Mouse (Mus musculus) embryo, embryonic 11.5 days (tissue): ENCODE results near the gene Ciao2a.

Experiments used
- DNase-seq: peaks from one replicate; pipeline ENCODE4 v3.0.0-alpha.2; 2012; ENCODE audit warnings: low read depth, low spot score

Gene Ciao2a

DNA sequence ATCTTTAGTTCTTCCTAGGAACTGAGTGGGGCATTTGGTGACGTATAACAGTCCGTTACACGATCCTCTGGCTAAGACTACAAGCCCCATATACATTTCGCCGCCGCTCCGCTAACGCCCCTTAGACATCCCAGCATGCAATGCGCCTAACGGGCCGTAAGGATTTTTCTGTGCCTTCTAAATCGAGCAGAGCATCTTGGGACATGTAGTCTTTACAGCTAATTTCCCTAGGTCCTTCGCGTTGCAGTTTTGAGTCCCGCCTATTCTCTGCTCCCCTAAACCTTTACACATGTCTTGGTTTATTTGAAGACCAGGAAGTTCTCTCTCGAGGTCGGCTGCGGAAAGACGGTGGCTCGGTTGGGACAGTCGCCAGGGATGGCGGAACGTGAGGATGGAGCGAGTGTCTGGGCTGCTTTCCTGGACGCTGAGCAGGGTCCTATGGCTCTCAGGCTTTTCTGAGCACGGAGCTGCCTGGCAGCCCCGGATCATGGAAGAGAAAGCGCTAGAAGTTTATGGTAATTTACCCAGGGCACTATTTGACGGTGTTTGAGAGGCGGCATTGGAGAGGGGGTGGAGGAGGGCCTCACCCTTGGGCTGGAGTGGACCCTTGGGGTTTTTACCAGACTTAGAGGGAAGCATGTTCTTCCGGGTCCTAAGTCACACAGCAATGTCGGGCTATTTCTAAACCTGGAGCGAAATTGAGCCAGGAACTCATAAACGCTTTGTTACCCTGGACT lies at the start of gene Ciao2a, which contains the start of gene Snx1:
TSS of gene Ciao2a (plus strand) at position 156 of the 737 bp plus-strand sequence.
TSS of gene Snx1 (minus strand) at position 132 of the 737 bp plus-strand sequence.
- DNase-seq = peak; percentile 92

DNA sequence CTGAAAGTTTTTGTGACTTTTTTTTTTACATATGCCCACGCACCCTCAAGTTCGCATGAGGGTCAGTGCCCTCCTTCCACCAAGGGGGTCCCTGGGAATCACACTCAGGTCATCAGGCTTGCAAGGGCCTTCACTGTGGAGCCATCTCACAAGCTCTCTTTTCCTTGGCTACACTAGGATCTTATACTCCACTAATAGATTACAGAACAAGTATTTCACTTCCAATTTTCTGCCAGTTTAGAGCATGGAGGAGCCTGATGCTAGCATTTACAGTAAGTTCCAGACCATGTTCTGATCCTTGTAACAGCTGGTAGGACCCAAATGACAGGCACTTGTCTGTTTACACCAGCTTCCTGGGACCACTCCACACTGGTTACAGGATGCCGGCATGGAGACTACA lies 48.3 kb upstream of the Ciao2a start:
- DNase-seq = no peak

DNA sequence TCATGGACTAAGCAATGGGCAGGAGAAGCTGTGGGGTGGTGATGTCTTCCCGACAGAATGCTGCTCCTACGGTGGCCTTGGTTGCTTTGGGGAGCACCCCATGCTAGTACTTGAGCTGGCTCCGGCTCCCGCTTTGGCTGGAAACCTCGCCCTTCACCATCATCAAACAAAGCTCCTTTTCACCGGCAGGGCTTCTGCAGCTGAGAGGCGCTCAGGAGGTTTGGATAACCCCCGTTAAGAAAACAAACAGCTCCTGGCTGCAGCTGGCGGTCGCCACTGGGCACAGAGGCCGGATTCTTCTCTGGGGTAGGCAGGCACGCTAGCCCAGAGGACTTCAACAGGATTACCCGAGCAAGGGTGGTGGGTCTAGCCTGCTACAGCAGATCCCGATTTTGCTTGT lies 47.9 kb upstream of the Ciao2a start:
- DNase-seq = no peak

DNA sequence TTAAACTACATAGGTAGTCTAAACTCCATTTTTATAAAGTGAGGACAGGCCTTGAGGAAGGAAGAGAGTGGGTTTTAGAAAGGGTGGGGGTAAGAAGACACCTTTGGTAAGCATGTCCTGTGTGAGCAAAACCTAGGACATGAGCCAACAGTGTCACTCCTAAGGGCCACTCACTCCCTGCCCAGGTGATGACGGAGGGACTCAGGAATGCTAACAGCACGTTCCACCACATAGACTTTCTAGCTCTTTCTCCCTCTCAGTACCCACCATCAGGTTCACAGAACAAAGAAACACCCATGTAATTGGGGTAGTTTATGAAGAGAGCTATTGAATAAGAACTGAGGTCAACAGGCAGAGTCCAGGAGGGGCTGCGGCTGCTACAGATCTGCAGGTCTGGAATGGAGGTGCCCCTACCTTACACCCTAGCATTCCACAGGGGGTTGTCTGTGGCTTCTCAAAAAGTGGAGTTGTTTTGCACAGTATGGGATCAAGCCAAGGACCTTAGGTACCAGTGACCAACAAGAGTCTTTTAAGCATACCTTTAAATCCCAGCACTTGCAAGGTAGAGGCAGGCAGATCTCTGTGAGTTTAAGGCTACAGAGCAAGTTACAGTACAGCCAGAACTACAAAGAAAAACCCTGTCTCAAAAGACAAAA lies 45.5 kb upstream of the Ciao2a start:
- no peak for DNase-seq

DNA sequence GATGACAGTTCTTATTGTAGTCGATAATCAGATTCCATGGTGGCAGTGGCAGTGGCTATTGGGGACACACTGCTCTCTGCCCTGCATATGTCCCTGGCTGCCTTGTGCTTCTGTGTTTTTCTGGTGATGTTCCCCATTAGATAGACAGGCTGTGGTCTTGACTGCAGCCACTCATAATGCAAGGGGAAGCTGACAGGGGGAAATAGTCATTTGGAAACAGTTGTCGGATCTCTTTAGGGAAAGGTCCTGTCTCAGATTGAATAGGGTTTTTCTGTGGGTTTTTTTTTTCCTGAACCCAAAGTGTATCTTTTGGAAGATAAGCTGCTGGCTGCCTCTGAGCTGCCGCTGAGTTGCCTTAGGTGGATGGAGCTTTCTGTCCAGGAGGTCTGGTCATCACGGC lies 44.4 kb upstream of the Ciao2a start:
- DNase-seq = no peak

DNA sequence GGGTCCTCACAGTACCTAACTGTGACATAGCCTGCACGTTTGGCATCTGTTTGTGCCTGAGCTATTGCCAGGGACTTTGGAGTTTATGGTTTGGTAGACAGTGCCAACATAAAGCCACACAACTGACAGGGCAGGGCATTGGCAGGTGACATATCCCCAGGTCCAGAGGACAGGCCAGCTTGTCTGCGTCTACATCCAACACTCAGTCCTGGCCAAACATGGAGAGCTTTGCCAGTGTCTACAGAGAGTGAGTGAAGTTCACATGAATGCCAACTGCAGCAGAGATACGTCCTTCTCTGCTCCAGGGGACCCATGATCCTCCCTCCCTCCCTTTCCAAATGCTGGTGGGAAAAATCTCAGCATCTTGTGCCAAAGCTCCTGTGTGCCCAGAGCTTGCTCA lies 42.2 kb upstream of the Ciao2a start:
- DNase-seq = no peak

DNA sequence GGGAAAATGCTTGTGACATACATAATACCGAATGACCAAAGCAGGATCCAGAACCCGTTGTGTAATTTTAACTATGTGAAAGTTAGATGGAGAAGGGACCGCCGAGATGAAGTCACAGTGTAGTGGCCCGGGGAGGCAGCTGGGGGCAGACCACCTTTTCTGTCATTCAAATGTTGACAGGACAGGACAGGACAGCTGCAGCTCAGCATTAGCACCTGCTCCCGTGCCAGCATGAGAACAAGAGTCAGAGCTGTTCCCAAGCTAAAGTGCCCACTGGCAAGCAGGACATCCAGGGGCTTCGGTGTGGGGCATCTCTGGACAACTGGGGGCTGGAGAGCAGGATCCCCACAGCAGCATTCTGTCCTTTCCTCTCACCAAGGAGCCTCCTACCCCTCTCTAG lies 39.3 kb upstream of the Ciao2a start:
- no peak for DNase-seq

DNA sequence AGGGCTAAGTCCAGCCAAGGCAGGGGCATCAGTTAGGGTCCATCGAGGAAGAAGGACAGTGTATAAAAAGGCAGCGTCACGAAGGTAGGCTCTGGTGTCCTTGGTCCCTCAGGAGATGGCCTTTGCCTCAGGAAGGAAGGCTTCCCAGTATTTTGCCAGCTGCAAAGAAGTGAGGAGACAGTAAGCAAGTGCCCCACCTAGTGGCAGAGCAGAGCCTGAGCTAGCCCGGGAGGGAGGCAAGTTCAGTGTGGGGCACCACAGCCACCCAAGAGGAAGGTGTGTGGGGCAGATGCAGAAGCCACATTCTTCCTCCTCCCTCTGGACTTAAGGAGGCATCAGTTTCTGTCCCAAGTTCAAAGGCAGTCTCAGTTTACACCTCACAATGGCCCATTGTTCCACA lies 38.0 kb upstream of the Ciao2a start:
- DNase-seq = no peak

DNA sequence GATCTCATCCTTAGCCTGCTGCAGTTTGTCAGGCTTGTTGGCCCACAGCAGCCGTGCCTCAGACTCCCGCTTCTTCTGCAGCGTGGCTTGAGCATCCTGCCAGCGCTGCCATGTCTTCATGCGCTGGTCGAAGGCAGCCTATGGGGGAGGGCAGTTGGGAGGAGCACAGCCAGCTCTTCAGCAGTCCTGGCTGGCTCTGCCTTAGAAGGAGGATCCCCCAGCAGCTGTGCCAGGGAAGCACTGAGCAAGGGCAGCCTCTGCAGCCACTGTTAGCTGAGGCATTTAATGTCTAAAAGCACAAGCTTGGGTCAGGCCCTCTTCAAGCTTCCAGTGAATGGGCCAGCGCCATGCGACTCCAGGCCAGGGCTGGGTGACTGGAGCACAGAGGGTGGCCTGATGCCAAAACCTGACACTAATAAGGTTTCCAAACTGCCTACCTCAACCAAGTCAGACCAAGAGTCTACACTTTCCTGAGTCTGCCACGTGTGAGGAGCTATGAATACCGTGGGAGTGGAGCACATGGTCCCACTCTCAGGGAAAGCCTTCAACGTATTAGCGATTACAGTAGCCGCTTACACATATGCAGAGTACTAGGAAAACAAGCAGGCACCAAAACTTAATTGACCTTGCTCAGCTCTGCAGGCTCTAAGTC lies 35.7 kb upstream of the Ciao2a start:
- DNase-seq = no peak

DNA sequence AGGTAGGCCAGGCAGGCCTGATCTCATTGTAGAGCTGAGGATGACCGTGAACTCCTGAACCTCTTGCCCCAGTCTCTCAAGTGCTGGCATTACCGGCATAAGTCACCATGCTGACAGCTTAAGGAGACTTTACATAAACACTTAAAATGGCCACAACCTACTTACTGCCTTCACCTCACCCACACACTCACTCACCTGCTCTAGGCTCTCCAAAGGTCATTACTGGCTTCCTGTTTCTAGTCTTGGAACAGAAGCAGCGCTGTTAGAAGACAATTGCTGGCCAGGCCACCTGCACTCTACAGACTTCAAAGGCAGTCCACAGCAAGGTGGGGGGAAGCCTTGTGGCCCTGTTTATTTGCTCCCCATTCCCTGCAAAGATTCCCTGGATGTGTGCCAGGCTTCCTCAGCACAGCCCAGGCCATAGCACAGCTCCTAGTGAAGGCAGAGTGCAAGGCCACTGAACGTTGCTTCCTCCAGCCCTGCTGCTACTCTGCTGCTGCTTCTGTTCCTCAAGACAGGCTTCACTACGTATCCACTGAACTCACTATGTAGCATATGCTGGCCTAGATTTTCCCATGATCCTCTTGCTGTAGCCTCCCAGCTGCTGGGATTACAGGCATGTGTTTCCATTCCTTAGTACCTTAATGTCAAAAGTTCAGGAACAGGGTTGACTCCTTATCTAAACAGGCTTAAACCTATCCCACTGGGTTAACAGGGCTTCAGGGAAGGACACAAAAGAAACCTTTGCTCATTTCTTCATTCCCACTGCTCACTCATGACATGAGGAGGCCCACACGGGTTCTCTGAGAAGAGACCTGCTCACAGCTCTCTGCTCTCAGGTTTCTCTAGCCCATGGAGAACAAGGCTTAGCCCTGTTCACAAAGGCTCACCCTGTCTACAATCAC lies 34.8 kb upstream of the Ciao2a start:
- no peak for DNase-seq

DNA sequence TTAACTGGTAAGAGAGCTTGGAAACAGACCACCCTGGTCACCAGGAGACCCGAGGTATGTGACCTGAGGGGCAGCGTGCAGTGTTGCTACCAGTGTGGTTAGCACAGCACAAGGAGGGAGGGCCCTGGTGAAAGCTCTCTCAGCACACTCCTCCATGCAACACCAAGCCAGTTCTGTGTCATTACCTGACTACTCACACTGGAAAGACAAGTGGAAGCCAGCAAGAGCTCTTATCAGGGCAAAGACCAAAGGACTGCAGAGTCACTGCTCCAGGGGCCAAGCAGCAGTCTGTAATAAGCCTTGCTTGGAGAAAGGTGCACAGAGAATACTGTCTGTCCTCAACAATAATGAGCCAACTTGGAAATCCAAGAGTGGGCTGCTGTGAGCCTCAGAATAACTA lies 33.7 kb upstream of the Ciao2a start:
- no peak for DNase-seq

DNA sequence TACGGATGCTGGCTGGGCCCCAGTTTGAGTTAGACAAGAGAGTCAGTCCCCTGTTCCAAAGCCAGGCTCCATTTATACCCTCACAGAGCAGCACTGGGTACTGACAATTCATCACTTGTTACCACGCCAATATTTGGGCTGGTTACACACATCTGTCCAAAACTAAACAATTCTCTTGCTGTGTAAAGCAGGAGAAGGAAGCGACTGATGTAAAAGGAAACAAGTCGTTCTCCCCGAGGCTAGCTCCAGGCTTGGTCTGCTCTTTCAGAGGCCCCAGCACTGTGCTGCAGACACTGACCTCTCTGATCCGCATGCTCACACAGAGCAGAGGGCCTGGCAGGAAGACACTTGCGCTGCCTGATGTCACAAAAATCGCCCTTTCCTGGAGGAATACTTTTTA lies 24.8 kb upstream of the Ciao2a start:
- no peak for DNase-seq

DNA sequence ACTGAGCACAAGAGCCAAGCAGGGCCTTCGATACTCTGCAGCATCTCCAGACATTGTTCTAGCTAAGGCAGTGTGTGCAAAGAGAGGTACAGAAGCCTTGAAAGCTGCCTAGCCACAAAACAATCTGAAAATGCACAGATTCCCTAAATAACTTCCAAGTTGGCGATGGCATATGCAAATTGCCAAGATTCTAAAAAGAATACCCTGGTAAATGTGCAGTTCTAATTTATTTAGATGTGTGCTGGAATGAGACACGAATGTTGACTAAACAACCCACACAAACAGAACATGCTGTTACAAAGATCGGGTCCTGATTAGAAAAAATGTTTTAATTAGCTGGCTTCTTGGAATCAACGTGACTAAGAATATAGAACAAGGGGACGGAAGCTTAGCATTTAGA lies 23.7 kb upstream of the Ciao2a start:
- DNase-seq = no peak

DNA sequence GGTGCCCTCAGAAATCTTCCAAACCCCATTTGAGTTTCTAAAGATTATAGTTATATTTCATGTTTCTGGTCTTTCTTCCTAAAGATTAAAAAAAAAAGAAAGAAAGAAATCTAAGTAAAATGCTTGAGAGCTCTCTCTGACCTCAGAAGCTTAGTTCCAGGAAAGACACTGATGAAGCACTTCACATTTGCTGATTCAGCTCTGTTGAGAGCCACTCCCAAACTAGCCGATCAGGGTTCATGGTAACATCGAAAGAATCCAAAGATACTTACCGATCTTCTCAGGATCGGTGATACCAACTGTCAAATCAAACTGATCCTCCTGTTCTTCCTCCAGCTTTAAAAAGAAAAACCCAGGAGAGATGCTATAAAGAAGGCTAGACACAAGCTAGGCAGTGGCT lies 21.8 kb upstream of the Ciao2a start:
- DNase-seq = no peak

DNA sequence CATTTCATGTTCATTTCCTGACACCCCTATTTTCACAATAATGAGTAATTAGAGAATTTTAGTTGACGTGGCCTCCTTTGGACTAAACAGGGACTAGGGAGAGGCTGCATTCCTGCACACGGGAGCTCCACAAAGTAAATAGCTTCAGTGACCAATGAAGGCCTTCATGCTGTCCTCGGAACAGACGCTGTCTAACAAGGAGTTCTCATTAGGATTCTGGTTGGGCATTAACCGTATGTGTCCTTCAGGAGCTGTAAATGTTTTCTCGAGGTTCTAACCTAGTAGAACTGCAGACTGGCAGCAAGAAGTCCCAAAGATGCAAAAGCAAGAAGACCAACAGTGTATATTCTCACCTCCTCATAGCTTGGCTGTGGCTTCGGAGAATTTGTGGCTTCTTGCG lies 21.2 kb upstream of the Ciao2a start:
- DNase-seq = no peak

DNA sequence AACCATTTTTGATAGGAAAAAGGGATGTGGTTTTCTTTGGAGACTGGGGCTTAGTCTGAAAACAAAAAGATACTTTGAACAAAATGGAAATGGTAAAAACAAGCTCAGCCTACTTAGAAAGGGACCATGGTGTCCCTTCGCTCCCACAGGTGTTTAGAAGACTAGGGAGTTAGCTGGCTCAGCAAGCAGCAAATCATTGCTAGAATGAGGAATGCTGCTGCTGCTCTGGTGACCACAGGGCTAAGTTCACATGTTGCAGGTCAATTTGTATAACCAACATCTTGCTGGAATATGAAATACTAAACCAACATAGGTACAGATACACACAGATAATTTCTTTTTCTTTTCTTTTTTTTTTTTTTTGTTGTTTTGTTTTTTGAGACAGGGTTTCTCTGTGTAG lies 16.8 kb upstream of the Ciao2a start:
- DNase-seq = no peak

DNA sequence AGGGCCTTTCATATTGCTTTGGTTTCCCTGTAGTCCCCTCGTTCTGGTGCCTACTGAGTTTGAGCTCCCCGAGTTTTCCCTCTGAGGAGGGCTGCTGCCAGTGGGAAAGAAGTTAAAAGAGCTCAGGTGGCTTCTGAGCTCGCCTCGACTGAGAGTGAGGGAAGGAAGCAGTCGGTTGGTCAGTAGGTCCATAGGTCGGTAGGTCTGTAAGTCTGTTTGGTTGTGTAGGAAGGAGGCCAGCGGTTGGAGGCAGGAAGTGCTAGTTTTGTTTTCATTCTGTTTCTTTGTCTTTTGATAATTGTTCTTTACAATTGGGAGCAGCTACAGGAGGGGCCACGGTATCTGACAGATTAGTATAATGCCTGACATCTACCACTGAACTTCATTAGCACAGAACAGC lies 16.3 kb upstream of the Ciao2a start:
- no peak for DNase-seq

DNA sequence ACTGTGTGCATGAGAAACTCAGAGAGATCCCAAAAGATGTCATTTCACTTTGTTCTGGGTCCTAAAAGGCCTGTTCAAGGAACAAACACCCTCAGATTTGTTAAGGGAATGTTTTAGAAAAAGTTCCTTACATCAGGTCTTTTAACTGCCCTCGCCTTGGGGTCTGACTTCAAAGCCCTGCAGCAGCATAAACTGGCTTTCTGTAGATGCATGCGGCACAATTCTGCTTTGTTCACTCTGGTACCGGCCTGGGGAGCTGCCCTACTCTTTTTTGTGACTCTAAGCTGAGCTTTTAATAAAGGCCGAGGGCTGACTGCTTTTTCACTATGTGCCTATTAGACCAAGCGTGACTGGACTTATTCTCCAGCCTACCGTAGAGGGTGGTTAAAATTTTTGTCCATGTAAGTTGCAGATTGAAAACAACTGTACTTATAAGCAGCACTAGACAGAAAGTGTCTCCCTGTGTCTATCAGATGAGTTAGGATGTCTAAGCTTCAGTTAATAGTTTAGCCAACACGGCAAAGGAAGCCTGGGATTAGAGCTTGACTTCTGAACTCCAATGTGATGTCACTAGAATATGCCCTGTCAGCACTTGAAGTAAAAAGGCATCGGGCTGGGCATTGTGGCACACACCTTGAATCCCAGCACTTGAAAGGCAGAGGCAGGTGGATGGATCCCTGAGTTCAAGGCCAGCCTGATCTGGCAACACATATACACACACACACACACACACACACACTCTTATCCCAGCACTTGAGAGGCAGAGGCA lies 15.6 kb upstream of the Ciao2a start:
- DNase-seq = no peak

DNA sequence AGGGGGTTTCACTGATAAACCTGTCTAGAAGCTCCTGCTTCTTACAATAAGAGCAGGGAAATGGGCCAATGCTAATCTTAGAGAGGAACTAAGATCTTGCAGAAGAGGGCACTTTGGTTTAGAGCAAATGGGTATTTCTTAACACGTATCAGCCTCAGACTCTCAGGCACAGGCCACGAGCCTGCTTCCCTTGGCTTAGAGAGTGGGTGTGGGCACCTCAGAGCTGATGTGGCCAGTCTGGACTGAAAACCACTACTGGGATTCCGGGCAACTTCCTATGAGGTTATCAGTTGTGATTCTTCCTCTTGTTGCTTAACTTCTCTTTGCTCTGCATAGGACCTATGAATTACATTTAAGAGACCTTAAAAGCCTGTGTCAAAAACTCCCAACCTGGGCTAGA lies 12.1 kb upstream of the Ciao2a start:
- no peak for DNase-seq

DNA sequence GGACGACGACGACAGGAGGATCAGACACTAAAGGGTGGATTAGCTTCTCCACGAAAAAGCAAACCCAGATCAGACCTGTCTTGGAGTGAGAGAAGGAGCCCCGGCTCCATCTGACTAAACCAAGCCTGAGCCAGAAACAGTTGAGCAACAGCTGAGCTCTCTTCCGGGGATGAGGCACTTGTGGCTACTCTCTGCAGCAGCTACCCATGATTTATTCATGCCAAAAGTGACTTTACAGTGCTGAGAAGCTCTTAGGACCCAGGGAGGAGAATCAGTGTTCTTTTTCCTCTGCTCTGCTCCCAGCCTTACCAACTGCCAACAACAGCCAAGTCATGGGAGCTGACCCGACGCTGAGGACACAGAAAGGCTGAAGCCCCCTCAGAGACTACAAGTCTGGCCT lies 9.5 kb upstream of the Ciao2a start:
- DNase-seq = no peak

DNA sequence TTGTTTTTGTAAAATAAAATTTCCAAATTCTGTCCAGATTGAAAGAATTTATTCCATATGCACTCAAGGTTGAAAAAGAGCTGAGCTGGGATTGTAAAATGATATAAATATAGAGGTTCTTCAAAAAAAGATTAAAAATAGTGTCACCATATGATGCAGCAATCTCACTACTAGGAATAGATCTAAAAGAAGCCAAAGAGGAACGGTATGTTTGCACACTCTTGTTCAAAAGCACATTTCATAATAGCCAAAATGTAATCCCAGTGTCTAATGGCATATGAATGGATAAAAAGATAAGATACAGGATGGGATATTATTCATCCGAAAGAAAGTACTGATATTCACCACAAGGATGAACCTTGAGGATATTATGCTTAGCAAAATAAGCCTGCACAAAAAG lies 6.9 kb upstream of the Ciao2a start:
- DNase-seq = no peak
